Mouse (Mus musculus): Measurements from ENCODE around the gene Tmbim6. TPM values are rescaled to one million over a fixed set of nuclear protein-coding genes. Genes with fewer than 3 reads are reported as not detected.
"Not testable (repeated sequence)": the region's sequence is repeated elsewhere in the genome, so short reads cannot be mapped to it uniquely, and the experiment has no call there.

The Tmbim6 gene
- polyA plus RNA-seq, 1 experiment from 2014 or later: 245 TPM

DNA sequence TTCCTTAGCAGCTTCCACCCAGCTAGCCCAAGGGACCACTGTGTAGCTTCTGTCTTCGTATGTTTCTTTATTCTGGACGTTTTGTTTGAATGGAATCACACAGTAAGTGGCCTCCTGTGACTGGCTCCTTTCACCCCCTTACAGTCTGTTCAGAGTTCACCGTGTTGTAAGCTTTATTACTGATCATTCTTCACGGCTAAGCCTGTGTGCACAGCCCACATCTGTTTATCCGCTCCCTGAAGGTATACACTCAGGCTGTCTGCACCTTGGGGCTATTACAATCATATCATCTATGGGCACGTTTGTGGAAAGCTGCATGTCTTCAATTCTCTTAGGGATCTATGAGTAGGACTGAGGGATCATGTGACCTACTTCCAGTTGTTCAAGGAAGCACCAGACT, 52.9 kb downstream of the Tmbim6 start:
- H3K36me3 ChIP-seq: 0 out of 2 replicates have a peak, but pooled peaks cover 4% of the 10 kb centered on the region
- H3K9ac ChIP-seq: no peak overlapping the region
- peaks cover 13% of the 10 kb centered on the region for H3K4me1 ChIP-seq
- no peak overlapping the region for H3K27ac ChIP-seq
- no peak overlapping the region for H3K4me3 ChIP-seq
- no peak for ATAC-seq (ENCODE audit: low FRiP score, low read depth)
- H3K4me2 ChIP-seq (replicated peaks): no peak overlapping the region
- H3K9me3 ChIP-seq: no peaks in the 10 kb centered on the region
- no peaks in the 10 kb centered on the region for H3K27me3 ChIP-seq (replicated peaks)
- WGBS: 53% methylated on average over 6 of the region's 6 CpGs

DNA sequence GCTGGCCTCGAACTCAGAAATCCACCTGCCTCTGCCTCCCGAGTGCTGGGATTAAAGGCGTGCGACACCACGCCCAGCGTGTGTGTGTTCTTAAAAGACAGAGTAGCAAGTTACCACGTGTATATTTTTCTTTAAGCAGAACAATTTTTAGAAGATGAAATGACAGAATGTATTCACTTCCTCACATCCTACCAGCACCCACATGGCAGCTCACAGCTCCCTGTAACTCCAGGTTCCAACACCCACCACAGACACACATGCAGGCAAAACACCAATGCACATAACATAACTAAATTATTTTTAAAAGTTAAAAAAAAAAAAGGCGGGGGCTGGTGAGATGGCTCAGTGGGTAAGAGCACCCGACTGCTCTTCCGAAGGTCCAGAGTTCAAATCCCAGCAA, 53.5 kb downstream of the Tmbim6 start:
- WGBS: 87% methylated on average over 10 of the region's 10 CpGs
- not testable (repeated sequence) for ATAC-seq (ENCODE audit: low FRiP score, low read depth); H3K4me1 ChIP-seq; H3K9me3 ChIP-seq; H3K27me3 ChIP-seq (replicated peaks); H3K36me3 ChIP-seq; H3K9ac ChIP-seq; H3K27ac ChIP-seq; H3K4me3 ChIP-seq; H3K4me2 ChIP-seq (replicated peaks)

DNA sequence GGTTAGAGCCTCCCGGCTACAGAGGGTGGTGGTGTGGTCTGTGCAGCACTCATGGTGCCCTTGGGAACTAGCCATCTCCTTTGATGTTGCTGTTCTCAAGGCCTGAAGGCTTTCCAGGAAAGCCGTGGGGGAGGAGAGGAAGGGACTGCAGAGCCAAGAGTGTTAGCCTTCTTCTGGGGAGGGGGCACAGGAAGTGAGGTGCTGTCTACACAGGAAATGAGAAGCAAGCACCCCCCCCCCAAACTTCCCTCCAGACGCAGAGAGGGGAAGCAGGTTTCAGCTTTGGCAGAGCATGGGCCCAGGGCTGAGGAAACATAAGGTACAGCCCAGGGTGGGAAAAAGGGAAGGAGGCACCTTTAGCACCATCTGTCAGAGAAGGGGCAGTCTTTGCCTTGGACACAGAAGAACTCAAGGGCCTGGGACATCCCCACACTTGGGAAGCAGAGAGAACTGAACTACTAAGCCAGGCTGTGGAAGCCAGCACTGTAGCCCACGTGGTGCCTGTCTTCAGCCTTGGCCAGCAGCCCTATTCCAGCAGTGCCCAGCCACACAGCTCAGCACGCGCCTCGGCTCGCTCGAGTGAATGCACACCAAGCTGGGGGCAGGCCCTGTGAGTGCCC, 56.6 kb downstream of the Tmbim6 start:
- H3K27me3 ChIP-seq (replicated peaks): no peaks in the 10 kb centered on the region
- H3K9ac ChIP-seq: no peak overlapping the region
- 78% methylated on average over 9 of the region's 9 CpGs for WGBS
- no peak overlapping the region for H3K27ac ChIP-seq
- 0 out of 2 replicates have a peak, but pooled peaks cover 7% of the 10 kb centered on the region for H3K36me3 ChIP-seq
- H3K4me1 ChIP-seq: peaks cover 18% of the 10 kb centered on the region; the same call in 1 of the 2 replicates
- H3K4me3 ChIP-seq: no peak overlapping the region
- no peak overlapping the region for H3K4me2 ChIP-seq (replicated peaks)
- no peak for ATAC-seq (ENCODE audit: low FRiP score, low read depth)
- no peaks in the 10 kb centered on the region for H3K9me3 ChIP-seq

DNA sequence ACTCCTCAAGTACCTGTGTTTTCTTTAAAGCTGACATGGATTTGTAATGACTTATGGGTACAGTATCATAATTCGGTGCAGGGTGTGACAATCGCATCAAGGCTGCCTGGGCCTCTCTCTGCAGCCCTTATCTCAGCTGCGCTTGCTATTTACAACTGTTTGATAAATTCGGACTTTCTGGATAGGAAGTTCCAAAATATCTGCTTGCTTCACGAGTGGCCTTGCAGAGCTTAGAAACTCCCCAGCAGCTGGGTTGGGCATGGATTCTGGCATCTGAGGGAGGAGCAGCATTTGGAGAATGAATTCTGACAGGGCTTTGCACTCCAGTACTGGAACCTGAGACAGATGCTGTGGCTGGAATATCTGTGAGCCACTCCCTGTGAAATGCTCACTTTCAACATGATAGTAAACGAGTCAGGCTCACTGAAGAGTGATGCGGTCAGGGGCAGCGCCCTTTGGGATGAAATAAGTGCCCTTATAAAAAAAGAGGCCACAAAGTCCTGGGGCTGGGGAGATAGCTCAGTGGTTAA, 57.1 kb downstream of the Tmbim6 start:
- Histone ChIP-seq H3K27me3 (replicated peaks) (no peaks in the 10 kb centered on the region), H3K9me3 (no peaks in the 10 kb centered on the region), H3K27ac (no peak overlapping the region), H3K36me3 (0 out of 2 replicates have a peak, but pooled peaks cover 7% of the 10 kb centered on the region), H3K4me1 (peaks cover 23% of the 10 kb centered on the region; the same call in 1 of the 2 replicates), H3K4me3 (no peak overlapping the region), H3K4me2 (replicated peaks) (no peak overlapping the region), H3K9ac (no peak overlapping the region)
- WGBS: 89% methylated on average over 8 of the region's 8 CpGs
- ATAC-seq (ENCODE audit: low FRiP score, low read depth): no peak

DNA sequence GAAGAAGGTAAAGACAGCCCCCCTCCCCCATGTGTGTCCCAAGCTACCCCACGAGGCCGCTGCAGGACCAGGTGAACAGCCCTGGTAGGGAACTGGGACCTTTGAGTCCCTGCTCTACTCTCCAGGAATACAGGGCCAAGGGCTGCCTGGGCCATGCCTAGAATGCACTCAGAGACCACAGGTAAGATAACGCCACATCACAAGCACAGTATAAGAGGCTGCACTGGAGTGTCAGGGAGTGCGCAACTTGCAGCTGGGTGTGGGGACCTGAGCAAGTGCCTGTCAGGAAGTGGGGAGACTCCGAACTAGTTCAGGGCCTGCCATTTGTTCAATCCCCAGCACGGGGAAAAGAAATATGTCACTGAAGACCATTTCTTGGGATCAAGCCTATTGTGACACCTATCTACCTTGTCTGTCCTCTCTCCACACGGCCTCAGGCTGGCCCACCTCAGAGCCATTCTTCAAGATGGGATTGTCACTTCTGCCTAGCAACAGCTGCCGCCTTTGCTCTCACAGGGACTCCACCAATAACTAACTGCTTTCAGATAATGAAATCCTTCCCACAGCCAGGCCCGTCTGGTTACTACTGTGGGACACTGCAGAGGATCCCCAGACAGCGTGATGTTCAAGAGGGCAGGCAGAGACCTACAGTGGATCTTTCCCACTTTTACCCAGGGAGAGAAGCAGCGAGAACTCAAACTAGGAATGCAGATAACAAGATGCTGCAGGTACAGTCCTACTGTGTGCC, 60.6 kb downstream of the Tmbim6 start:
- peaks cover 7% of the 10 kb centered on the region; the same call in 1 of the 2 replicates for H3K36me3 ChIP-seq
- no peak overlapping the region; the same call in 1 of the 2 replicates for H3K27ac ChIP-seq
- H3K4me3 ChIP-seq: no peak overlapping the region
- 79% methylated on average over 11 of the region's 11 CpGs for WGBS
- H3K27me3 ChIP-seq (replicated peaks): no peaks in the 10 kb centered on the region
- no peaks in the 10 kb centered on the region for H3K9me3 ChIP-seq
- no peak overlapping the region for H3K9ac ChIP-seq
- H3K4me1 ChIP-seq: peaks cover 51% of the 10 kb centered on the region
- 0 out of 2 replicates have a peak overlapping the region, but pooled peaks have one; percentile 2 for H3K4me2 ChIP-seq (replicated peaks)
- no peak for ATAC-seq (ENCODE audit: low FRiP score, low read depth)

DNA sequence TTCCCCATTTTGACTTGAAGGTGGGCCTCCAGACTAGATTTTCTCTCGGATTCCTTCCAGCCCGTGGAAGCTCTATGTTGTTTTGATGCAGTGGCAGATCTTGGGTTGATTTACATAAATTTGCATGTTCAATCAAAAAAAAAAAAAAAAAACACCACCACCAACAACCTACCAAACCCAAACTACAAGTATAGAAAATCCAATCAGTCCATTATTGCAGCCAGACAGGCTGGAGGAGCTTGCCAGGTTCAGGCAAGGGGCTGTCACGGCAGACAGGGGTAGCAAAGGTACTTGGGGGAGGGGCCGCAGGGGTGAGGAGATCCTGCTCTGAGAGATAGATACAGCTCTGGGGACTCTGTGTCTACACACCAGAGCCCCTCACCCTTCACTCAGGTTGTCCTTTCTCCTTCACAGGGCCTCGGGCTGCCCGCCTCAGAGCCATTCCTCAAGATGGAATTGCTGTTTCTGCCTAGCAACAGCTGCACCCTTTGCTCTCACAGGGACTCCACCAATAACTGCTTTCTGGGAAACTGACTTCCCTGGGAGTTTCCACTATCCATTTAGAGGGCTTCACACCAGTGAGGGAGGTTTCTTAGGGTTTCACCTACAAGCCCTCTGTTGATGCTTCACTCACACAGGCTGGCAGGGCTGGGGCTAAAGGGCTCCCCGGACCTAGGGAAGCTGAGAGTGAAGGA, 62.0 kb downstream of the Tmbim6 start:
- peaks cover 3% of the 10 kb centered on the region; the same call in 1 of the 2 replicates for H3K36me3 ChIP-seq
- H3K4me1 ChIP-seq: peaks cover 49% of the 10 kb centered on the region
- H3K27ac ChIP-seq: no peak overlapping the region
- no peak overlapping the region for H3K4me3 ChIP-seq
- no peaks in the 10 kb centered on the region for H3K9me3 ChIP-seq
- no peaks in the 10 kb centered on the region for H3K27me3 ChIP-seq (replicated peaks)
- 0 out of 2 replicates have a peak overlapping the region, but pooled peaks have one; percentile 13 for H3K9ac ChIP-seq
- 83% methylated on average over 7 of the region's 7 CpGs for WGBS
- H3K4me2 ChIP-seq (replicated peaks): peak overlapping the region; percentile 86
- no peak for ATAC-seq (ENCODE audit: low FRiP score, low read depth)

DNA sequence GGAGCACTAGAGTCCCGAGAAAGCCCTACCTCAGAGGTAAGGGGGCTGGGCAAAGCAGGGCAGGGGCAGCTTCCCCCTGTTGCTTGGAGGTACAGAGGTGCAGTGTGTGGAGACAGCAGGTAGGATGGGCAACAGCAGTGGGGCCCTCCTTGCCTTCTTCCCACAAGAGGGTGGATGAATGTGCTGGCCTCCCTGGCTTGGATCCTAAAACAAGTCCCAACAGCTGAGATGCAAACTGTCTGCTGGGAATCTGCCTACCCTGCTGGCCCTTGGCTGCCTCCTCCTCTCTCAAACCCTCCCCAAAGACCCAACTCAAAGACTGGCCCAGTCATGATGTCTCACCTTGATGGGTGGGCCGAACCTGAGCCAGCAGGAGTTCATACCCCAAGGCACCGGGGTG, 62.7 kb downstream of the Tmbim6 start:
- H3K9me3 ChIP-seq: no peaks in the 10 kb centered on the region
- no peak for ATAC-seq (ENCODE audit: low FRiP score, low read depth)
- no peak overlapping the region for H3K4me3 ChIP-seq
- peaks cover 3% of the 10 kb centered on the region; the same call in 1 of the 2 replicates for H3K36me3 ChIP-seq
- H3K9ac ChIP-seq: 0 out of 2 replicates have a peak overlapping the region, but pooled peaks have one; percentile 13
- H3K27me3 ChIP-seq (replicated peaks): no peaks in the 10 kb centered on the region
- 78% methylated on average over 3 of the region's 3 CpGs for WGBS
- H3K4me2 ChIP-seq (replicated peaks): peak overlapping the region; percentile 86
- no peak overlapping the region for H3K27ac ChIP-seq
- H3K4me1 ChIP-seq: peaks cover 49% of the 10 kb centered on the region

DNA sequence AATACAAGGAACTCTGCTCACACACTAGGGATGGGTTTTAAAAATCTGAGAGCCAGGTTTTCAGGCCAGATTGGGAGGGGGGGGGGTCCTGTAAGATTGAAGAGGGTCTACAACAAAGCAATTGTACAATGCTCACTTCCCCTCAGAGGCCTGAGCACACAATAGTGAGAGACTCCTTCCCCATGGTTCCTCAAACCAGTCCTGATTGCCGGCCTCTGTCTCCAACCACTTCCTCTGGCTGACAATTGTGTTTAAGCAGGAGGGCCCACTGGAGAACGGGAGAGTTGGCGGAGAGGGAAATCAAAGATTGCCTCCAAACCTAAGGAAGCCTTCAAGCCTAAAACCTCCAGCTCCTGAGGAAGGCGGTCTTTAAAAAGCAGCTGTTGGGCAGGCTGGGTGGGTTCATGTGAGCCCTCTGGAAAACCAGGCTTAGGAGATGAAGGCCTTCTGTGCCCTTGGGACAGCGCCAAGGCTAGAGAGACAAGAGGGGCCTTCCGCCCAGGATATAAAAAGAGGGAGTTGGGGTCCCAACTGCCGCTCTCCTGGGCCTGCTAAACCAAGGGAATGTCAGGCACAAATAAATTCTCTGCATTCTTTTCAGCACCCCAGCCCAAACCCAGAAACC, 63.8 kb downstream of the Tmbim6 start:
- Histone ChIP-seq H3K27ac (peak overlapping the region; percentile 72), H3K4me3 (peak overlapping the region; percentile 79), H3K27me3 (replicated peaks) (no peaks in the 10 kb centered on the region), H3K36me3 (peaks cover 3% of the 10 kb centered on the region; the same call in 1 of the 2 replicates), H3K9me3 (no peaks in the 10 kb centered on the region), H3K4me2 (replicated peaks) (peak overlapping the region; percentile 86), H3K9ac (peak overlapping the region; percentile 78), H3K4me1 (peaks cover 49% of the 10 kb centered on the region)
- WGBS: 16% methylated on average over 7 of the region's 7 CpGs
- no peak for ATAC-seq (ENCODE audit: low FRiP score, low read depth)

DNA sequence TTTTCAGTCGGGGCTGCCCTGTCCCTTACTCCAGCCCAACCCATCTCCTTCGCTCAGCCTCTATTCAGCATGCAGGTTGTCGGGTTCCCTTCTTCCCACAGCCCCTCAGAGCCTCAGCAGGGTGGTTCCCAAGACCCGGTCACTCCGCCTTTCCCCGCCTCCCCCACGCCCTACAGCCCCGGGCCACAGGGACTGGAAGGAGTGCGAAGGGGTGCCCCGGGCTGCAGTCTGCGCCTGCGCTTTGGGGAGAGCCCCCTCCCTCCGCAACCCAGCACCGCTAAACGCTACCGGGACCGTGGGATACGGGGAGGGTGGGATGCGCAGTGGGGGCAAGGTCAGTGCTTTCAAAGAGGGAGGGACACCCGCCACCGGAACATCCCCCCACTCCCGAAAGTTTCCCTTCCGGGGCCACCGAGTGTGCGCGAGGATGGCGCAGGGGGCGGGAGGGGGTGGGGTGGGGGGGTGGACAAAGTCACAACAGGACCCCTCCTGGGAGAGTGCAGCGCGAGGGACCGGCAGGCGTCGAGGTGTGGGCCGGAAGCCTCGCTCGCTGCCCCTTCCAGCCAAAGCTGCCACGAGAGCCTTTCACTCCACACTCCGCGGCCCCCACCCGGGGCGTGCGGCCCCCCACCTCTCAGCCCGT, 64.4 kb downstream of the Tmbim6 start:
- peak; percentile 80 for ATAC-seq (ENCODE audit: low FRiP score, low read depth)
- Histone ChIP-seq H3K4me1 (peaks cover 49% of the 10 kb centered on the region), H3K36me3 (no peaks in the 10 kb centered on the region; the same call in 1 of the 2 replicates), H3K4me2 (replicated peaks) (peak overlapping the region; percentile 86), H3K9me3 (no peaks in the 10 kb centered on the region), H3K4me3 (peak overlapping the region; percentile 79), H3K27ac (peak overlapping the region; percentile 72), H3K27me3 (replicated peaks) (no peaks in the 10 kb centered on the region), H3K9ac (peak overlapping the region; percentile 78)
- under 1% methylated on average over 42 of the region's 43 CpGs for WGBS

DNA sequence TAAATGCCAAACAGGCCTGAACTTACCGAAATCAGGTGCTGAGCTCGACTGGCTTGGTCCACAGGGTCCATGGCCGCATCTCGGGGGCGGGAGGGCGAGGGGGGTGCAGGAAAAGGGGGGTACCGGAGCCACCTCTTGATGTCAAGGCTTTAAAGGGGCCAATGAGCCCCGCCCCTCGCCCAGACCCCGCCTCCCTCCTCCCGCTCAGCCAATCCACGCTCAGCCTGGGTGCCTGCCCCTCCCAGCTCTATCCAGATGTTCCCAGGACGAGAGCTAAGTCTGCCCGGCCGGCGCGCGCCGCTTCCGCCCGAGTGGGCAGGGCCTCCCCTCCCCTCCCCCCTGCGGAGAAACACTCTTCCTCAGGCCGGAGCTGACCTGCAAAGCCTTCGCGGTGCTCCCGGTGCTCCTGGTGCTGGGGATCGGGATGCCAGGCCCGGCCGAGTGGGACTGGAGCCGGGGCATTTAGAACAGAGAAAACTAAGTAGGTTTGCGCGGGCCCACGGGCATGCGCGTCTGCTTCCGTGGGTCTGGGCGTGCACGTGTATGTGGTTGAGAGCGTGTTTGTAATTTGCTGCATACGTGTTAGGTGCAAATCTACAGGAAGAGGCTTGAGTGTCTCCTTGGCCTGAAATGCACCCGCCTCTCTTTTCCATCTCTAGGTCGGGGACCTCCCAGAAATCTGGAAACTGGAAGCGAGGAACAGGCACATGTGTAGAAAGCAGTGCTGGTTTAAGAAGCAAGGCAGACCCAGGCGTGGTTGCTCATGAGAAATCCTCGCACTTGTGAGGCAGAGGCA, 65.1 kb downstream of the Tmbim6 start, which contains the start of gene Nckap5l:
Gene Nckap5l, minus strand, starts transcription at position 143 of the 796 bp plus-strand sequence.
- Histone ChIP-seq H3K4me3 (peak within 1 kb of the TSS; percentile 79), H3K9ac (peak within 1 kb of the TSS; percentile 78), H3K36me3 (no peaks in the 10 kb centered on the region; the same call in 1 of the 2 replicates), H3K4me2 (replicated peaks) (peak within 1 kb of the TSS; percentile 86), H3K9me3 (no peaks in the 10 kb centered on the region), H3K4me1 (peaks cover 46% of the 10 kb centered on the region), H3K27me3 (replicated peaks) (no peaks in the 10 kb centered on the region), H3K27ac (peak within 1 kb of the TSS; percentile 72)
- ATAC-seq (ENCODE audit: low FRiP score, low read depth): peak; percentile 96
- 1% methylated on average over 45 of the region's 45 CpGs for WGBS
